Mouse (Mus musculus) heart, embryonic 13.5 days (tissue): ENCODE measurements around the gene Arhgef2. TPM values are rescaled to one million over a fixed set of nuclear protein-coding genes. Genes with fewer than 3 reads are reported as not detected.
A peak's percentile ranks its signal among the peaks of the same experiment; 100 is the strongest.
"Not testable (repeated sequence)": the region's sequence is repeated elsewhere in the genome, so short reads cannot be mapped to it uniquely, and the experiment has no call there.

ENCODE experiments used
- ATAC-seq: fragments of 200-750 bp; cut with Nextera tagmentation; 2 replicates; pipeline ENCODE4 v1.8.0; 2017; ENCODE audit warnings: moderate TSS enrichment; ENCODE audit not compliant: insufficient number of reproducible peaks, low FRiP score, low TSS enrichment; ENCODE audit errors: extremely low read depth
- H3K27ac ChIP-seq: fragments of 300-500 bp; sonication (generic); replicated peaks from 2 replicates; pipeline ENCODE4 v1.5.1; 2015; ENCODE audit warnings: moderate library complexity, mild to moderate bottlenecking, inconsistent platforms
- H3K27me3 ChIP-seq: fragments of 300-500 bp; sonication (generic); replicated peaks from 2 replicates; pipeline ENCODE4 v1.6.1; 2015; ENCODE audit warnings: mild to moderate bottlenecking, inconsistent platforms
- H3K36me3 ChIP-seq: fragments of 300-500 bp; sonication (generic); 2 replicates; pipeline ENCODE4 v1.6.1; 2015; ENCODE audit warnings: mild to moderate bottlenecking, inconsistent platforms
- H3K4me1 ChIP-seq: fragments of 300-500 bp; sonication (generic); 2 replicates; pipeline ENCODE4 v1.6.1; 2015; ENCODE audit warnings: inconsistent platforms
- H3K4me2 ChIP-seq: fragments of 300-500 bp; sonication (generic); 2 replicates; pipeline ENCODE4 v1.6.1; 2015; ENCODE audit warnings: inconsistent platforms, mild to moderate bottlenecking, moderate library complexity
- H3K4me3 ChIP-seq: fragments of 300-500 bp; sonication (generic); 2 replicates; pipeline ENCODE4 v1.5.1; 2015; ENCODE audit warnings: moderate library complexity, mild to moderate bottlenecking, inconsistent platforms
- H3K9ac ChIP-seq: fragments of 300-500 bp; sonication (generic); 2 replicates; pipeline ENCODE4 v1.6.1; 2015; ENCODE audit warnings: inconsistent platforms, mild to moderate bottlenecking, moderate library complexity
- H3K9me3 ChIP-seq: fragments of 300-500 bp; sonication (generic); 2 replicates; pipeline ENCODE4 v1.6.1; 2016; ENCODE audit warnings: inconsistent platforms
- WGBS: fragments of 180-500 bp; shearing (Covaris S2); methylation state at CpG from one replicate; pipeline ENCODE4 v1.1.7; 2015; ENCODE audit warnings: mixed read lengths; 5-methylcytosine and 5-hydroxymethylcytosine counted together
- polyA plus RNA-seq: library from polyadenylated mRNA; unstranded; fragments of >200 nt; fragmentation: Nextera tagmentation; extraction: Ambion mirVana; gene quantifications from 2 replicates; pipeline ENCODE4 v1.2.1, GENCODE M21; 2015

Gene Arhgef2
- polyA plus RNA-seq: 73.1 and 73.4 TPM in 2 replicates

DNA sequence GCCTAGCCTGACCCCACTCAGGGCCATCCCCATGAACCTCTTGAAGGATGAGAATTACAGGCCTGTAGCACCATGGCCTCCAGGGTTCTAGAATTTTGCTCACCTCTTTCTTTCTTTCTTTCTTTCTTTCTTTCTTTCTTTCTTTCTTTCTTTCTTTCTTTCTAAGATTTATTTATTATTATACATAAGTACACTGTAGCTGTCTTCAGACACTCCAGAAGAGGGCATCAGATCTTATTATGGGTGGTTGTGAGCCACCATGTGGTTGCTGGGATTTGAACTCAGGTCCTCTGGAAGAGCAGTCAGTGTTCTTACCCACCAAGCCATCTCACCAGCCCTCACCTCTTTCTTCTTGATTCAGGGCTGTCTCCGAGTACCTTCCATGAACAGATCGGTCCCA, at the start of gene Arhgef2:
Arhgef2 (plus strand) TSS at position 301 of the 400 bp plus-strand sequence.
- not testable (repeated sequence) for H3K9me3 ChIP-seq, ATAC-seq, H3K36me3 ChIP-seq, H3K27me3 ChIP-seq
- peak within 1 kb of the TSS; percentile 73 for H3K9ac ChIP-seq
- H3K27ac ChIP-seq: 0 out of 2 replicates have a peak within 1 kb of the TSS, but pooled peaks have one; percentile 69
- 90% methylated on average over 2 of the region's 2 CpGs for WGBS
- H3K4me3 ChIP-seq: peak within 1 kb of the TSS; percentile 49
- peak within 1 kb of the TSS; percentile 77 for H3K4me2 ChIP-seq
- peaks cover 48% of the 10 kb centered on the region for H3K4me1 ChIP-seq

GRCm38 (mm10) chr3:88556616-88557015, 49.1 kb upstream of the Arhgef2 start:
- no peak overlapping the region for H3K4me3 ChIP-seq
- WGBS: 91% methylated on average over 8 of the region's 8 CpGs

DNA sequence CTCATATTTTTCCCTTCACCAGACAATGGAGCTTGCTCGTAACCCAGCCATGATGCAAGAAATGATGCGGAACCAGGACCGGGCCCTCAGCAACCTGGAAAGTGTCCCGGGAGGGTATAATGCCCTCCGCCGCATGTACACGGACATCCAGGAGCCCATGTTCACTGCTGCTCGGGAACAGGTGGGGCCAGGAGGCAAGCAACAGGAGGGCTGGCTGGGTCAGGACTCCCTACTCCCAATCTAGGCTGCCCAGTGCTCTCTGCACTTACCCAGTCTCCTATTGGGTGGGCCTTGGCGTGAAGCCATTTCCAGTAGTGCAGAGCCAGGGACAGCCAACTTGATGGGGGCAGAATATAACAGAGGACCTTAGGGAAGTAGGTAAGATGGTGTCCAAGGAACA, 46.2 kb upstream of the Arhgef2 start:
- Histone ChIP-seq H3K36me3 (peaks cover 94% of the 10 kb centered on the region), H3K27ac (no peak overlapping the region), H3K4me1 (peaks cover 12% of the 10 kb centered on the region), H3K27me3 (no peaks in the 10 kb centered on the region), H3K9ac (no peak overlapping the region), H3K4me2 (no peak overlapping the region), H3K9me3 (no peaks in the 10 kb centered on the region), H3K4me3 (no peak overlapping the region)
- WGBS: 90% methylated on average over 9 of the region's 9 CpGs
- ATAC-seq: no peak

More at GRCm38 (mm10) chr3:88556616-88557015, 49.1 kb upstream of the Arhgef2 start:
- H3K9ac ChIP-seq: no peak overlapping the region; the same call in 1 of the 2 replicates
- no peak overlapping the region for H3K4me2 ChIP-seq
- H3K27ac ChIP-seq: no peak overlapping the region
- H3K9me3 ChIP-seq: no peaks in the 10 kb centered on the region
- ATAC-seq: no peak
- H3K36me3 ChIP-seq: peaks cover 65% of the 10 kb centered on the region
- H3K27me3 ChIP-seq: no peaks in the 10 kb centered on the region
- H3K4me1 ChIP-seq: peaks cover 24% of the 10 kb centered on the region

- no peaks in the 10 kb centered on the region for H3K9me3 ChIP-seq
- peaks cover 9% of the 10 kb centered on the region for H3K4me1 ChIP-seq
- no peak overlapping the region for H3K27ac ChIP-seq
- no peak overlapping the region for H3K9ac ChIP-seq
- no peaks in the 10 kb centered on the region for H3K27me3 ChIP-seq
- 75% methylated on average over 4 of the region's 4 CpGs for WGBS
- H3K4me3 ChIP-seq: no peak overlapping the region
- peaks cover 100% of the 10 kb centered on the region for H3K36me3 ChIP-seq
- no peak overlapping the region for H3K4me2 ChIP-seq
- ATAC-seq: no peak
Measured at GRCm38 (mm10) chr3:88561989-88562388, 43.8 kb upstream of the Arhgef2 start.

DNA sequence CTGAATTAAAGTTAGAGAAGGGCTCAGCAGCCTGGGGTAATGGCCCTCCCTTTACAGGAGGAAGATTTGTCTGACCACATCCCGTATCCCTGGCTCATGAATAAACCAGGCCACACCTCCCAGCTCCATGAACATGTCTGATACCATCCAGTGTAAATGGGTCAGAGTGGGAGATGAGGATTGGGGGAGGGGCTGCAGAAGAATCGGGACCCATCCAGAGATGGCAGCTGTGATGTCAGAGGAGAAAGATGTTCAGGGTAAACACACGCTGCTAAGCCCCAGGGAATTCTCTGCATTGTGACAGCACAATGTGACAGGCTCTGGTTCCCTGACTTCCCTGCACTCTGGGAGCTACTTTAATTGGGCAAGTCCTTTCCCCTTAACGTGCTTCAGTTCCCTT, 42.3 kb upstream of the Arhgef2 start:
- Histone ChIP-seq H3K4me1 (peaks cover 9% of the 10 kb centered on the region), H3K4me3 (no peak overlapping the region), H3K9me3 (no peaks in the 10 kb centered on the region), H3K36me3 (peaks cover 100% of the 10 kb centered on the region), H3K27me3 (no peaks in the 10 kb centered on the region), H3K4me2 (no peak overlapping the region), H3K9ac (no peak overlapping the region), H3K27ac (no peak overlapping the region)
- no peak for ATAC-seq
- 74% methylated on average over 4 of the region's 4 CpGs for WGBS

- Histone ChIP-seq H3K4me2 (no peak overlapping the region), H3K9me3 (no peaks in the 10 kb centered on the region), H3K9ac (no peak overlapping the region), H3K36me3 (peaks cover 100% of the 10 kb centered on the region), H3K27me3 (no peaks in the 10 kb centered on the region), H3K4me1 (peaks cover 9% of the 10 kb centered on the region), H3K27ac (no peak overlapping the region), H3K4me3 (no peak overlapping the region)
- WGBS: 90% methylated on average over 7 of the region's 7 CpGs
- ATAC-seq: no peak
Measured at GRCm38 (mm10) chr3:88563966-88564365, 41.8 kb upstream of the Arhgef2 start.

- Histone ChIP-seq H3K9ac (0 out of 2 replicates have a peak overlapping the region, but pooled peaks have one; percentile 19), H3K4me2 (no peak overlapping the region), H3K4me3 (no peak overlapping the region), H3K27ac (peak overlapping the region; percentile 52), H3K27me3 (no peaks in the 10 kb centered on the region), H3K4me1 (peaks cover 9% of the 10 kb centered on the region), H3K9me3 (no peaks in the 10 kb centered on the region), H3K36me3 (peaks cover 96% of the 10 kb centered on the region)
- 77% methylated on average over 3 of the region's 3 CpGs for WGBS
- ATAC-seq: no peak
Measured at GRCm38 (mm10) chr3:88566116-88566515, 39.6 kb upstream of the Arhgef2 start.

DNA sequence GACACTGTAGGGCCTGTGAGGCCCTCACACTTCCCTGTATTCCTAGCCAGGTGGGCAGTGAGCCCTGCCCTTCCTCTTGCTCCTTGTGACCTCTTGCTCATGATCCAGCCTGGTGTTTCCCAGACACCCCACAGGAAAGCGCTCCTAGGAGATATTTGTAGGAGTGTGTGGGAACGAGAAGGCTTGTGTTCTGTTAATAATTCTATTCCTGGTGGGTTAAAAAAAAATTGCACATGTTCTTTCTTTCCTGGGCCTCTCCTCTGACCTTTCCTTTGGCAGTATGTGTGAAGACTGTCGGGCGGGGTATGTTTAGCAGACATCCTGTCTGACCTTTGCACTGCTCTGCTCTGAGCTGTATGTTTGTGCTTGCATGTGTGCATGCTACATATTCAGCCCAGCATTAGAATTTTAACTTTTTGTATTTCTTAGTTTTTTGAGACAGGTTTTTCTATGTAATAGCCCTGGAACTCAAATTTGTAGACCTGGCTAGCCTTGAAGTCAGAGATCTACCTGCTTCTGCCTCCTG, 39.2 kb upstream of the Arhgef2 start:
- peaks cover 9% of the 10 kb centered on the region for H3K4me1 ChIP-seq
- H3K4me2 ChIP-seq: no peak overlapping the region
- H3K9me3 ChIP-seq: no peaks in the 10 kb centered on the region
- H3K9ac ChIP-seq: no peak overlapping the region
- 73% methylated on average over 4 of the region's 4 CpGs for WGBS
- H3K36me3 ChIP-seq: peaks cover 91% of the 10 kb centered on the region
- H3K27me3 ChIP-seq: no peaks in the 10 kb centered on the region
- no peak overlapping the region for H3K4me3 ChIP-seq
- H3K27ac ChIP-seq: peak overlapping the region; percentile 52
- ATAC-seq: no peak

DNA sequence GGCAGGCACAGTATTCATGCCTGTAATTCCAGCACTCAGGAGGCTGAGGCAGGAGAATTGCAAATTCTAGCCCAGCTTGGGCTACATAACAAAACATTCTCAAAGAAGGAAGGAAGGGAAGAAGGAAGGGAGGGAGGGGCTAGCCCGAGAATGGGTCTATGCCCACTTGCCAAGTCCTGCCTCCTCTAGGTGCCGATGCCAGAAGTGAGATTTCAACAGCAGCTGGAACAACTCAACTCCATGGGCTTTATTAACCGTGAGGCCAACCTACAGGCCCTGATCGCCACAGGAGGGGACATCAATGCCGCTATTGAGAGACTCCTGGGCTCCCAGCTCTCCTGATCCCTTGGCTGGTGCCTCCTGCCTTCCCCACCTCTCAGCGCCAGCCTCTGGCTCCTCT, 37.9 kb upstream of the Arhgef2 start:
- no peak for ATAC-seq
- Histone ChIP-seq H3K27ac (no peak overlapping the region), H3K4me1 (peaks cover 9% of the 10 kb centered on the region), H3K4me3 (no peak overlapping the region), H3K36me3 (peaks cover 78% of the 10 kb centered on the region), H3K4me2 (no peak overlapping the region), H3K9me3 (no peaks in the 10 kb centered on the region), H3K27me3 (no peaks in the 10 kb centered on the region), H3K9ac (no peak overlapping the region)
- whole genome bisulfite sequencing: 89% methylated on average over 6 of the region's 6 CpGs

- Histone ChIP-seq H3K27ac (no peak overlapping the region), H3K9ac (no peak overlapping the region), H3K27me3 (no peaks in the 10 kb centered on the region), H3K36me3 (peaks cover 71% of the 10 kb centered on the region), H3K4me1 (peaks cover 9% of the 10 kb centered on the region), H3K4me3 (no peak overlapping the region), H3K4me2 (no peak overlapping the region), H3K9me3 (no peaks in the 10 kb centered on the region)
- 87% methylated on average over 2 of the region's 2 CpGs for WGBS
- ATAC-seq: no peak
Measured at GRCm38 (mm10) chr3:88568615-88569014, 37.2 kb upstream of the Arhgef2 start.

- peaks cover 9% of the 10 kb centered on the region for H3K4me1 ChIP-seq
- no peak overlapping the region for H3K4me3 ChIP-seq
- peaks cover 66% of the 10 kb centered on the region for H3K36me3 ChIP-seq
- no peaks in the 10 kb centered on the region for H3K27me3 ChIP-seq
- 94% methylated on average over 2 of the region's 2 CpGs for WGBS
- no peak for ATAC-seq
- no peak overlapping the region for H3K27ac ChIP-seq
- H3K9ac ChIP-seq: no peak overlapping the region
- H3K4me2 ChIP-seq: no peak overlapping the region
- H3K9me3 ChIP-seq: no peaks in the 10 kb centered on the region
Measured at GRCm38 (mm10) chr3:88569093-88569492, 36.7 kb upstream of the Arhgef2 start.

GRCm38 (mm10) chr3:88569694-88570093, 36.1 kb upstream of the Arhgef2 start:
- ATAC-seq: no peak
- no peak overlapping the region for H3K4me3 ChIP-seq
- H3K27ac ChIP-seq: no peak overlapping the region
- H3K4me2 ChIP-seq: no peak overlapping the region
- 84% methylated on average over 5 of the region's 5 CpGs for WGBS
- H3K9ac ChIP-seq: no peak overlapping the region
- peaks cover 9% of the 10 kb centered on the region for H3K4me1 ChIP-seq
- no peaks in the 10 kb centered on the region for H3K9me3 ChIP-seq
- peaks cover 60% of the 10 kb centered on the region for H3K36me3 ChIP-seq
- no peaks in the 10 kb centered on the region for H3K27me3 ChIP-seq
